Mouse (Mus musculus) lung, embryonic 16.5 days (tissue): Measurements from ENCODE around the gene Kcnt2. TPM values are rescaled to one million over a fixed set of nuclear protein-coding genes. Genes with fewer than 3 reads are reported as not detected.

ENCODE experiments used
- ATAC-seq: fragments of 200-750 bp; cut with Nextera tagmentation; 2 replicates; pipeline ENCODE4 v1.8.0; 2017; ENCODE audit warnings: low read depth, mild to moderate bottlenecking, moderate library complexity
- H3K27ac ChIP-seq: fragments of 300-500 bp; sonication (generic); 2 replicates; pipeline ENCODE4 v1.5.1; 2014; ENCODE audit warnings: mild to moderate bottlenecking, control low read depth, low read length
- H3K27me3 ChIP-seq: fragments of 300-500 bp; sonication (generic); 2 replicates; pipeline ENCODE4 v1.6.1; 2014; ENCODE audit warnings: low read depth, low read length, mixed read lengths; ENCODE audit not compliant: control insufficient read depth, insufficient read depth
- H3K36me3 ChIP-seq: fragments of 300-500 bp; sonication (generic); 2 replicates; pipeline ENCODE4 v1.6.1; 2014; ENCODE audit warnings: low read length; ENCODE audit not compliant: control insufficient read depth, insufficient read depth
- H3K4me1 ChIP-seq: fragments of 300-500 bp; sonication (generic); replicated peaks from 2 replicates; pipeline ENCODE4 v1.6.1; 2014; ENCODE audit warnings: low read length, mixed read lengths; ENCODE audit not compliant: control insufficient read depth, insufficient read depth
- H3K4me2 ChIP-seq: fragments of 300-500 bp; sonication (generic); 2 replicates; pipeline ENCODE4 v1.6.1; 2014; ENCODE audit warnings: low read depth, low read length, control low read depth
- H3K4me3 ChIP-seq: fragments of 300-500 bp; sonication (generic); 2 replicates; pipeline ENCODE4 v1.5.1; 2014; ENCODE audit warnings: mild to moderate bottlenecking, low read length, control low read depth
- H3K9ac ChIP-seq: fragments of 300-500 bp; sonication (generic); 2 replicates; pipeline ENCODE4 v1.6.1; 2014; ENCODE audit warnings: low read length, control low read depth
- H3K9me3 ChIP-seq: fragments of 300-500 bp; sonication (generic); 2 replicates; pipeline ENCODE4 v1.6.1; 2016; ENCODE audit warnings: low read length; ENCODE audit not compliant: control insufficient read depth
- WGBS: fragments of 180-500 bp; shearing (Covaris S2); extraction: QIAGEN DNeasy Blood & Tissue Kit; methylation state at CpG from one replicate; pipeline ENCODE4 v1.1.7; 2014; 5-methylcytosine and 5-hydroxymethylcytosine counted together
- polyA plus RNA-seq: library from polyadenylated mRNA; unstranded; fragments of >200 nt; fragmentation: Nextera tagmentation; extraction: Ambion mirVana; gene quantifications from 2 replicates; pipeline ENCODE4 v1.2.1, GENCODE M21; 2015

Kcnt2 gene
- polyA plus RNA-seq, result 0.24 and 0.45 TPM in 2 replicates

DNA sequence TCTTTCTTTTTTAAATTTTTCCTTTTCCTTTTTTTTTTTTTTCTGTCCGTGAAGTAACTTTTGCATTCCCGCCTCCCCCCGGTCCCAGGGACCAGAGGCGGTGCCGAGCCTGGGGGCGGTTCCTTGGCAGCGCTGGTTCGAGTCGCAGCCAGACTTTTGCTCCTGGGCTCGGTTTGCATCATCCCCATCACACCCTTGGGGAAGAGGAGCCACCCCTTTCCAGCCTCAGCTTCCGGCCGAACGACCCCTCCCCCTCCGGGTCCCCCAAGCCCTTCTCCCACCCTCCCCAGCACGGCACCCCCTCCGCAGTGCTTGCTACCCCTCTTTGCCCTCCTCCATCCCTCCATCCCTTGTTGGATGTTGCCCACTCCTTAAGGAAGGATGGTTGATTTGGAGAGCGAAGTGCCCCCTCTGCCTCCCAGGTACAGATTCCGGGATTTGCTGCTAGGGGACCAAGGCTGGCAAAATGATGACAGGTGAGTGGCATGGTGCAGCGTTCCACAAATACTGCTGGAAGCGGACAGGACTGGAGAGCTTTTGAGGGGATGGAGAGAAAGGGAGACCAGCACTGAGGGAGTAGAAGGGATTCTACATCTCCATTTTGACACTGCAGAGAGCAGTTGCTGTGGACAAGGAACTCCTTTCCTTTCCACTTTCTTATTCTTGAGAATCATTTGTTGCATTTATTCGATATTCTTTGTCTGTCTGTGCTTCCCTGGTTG lies at the start of gene Kcnt2:
TSS of gene Kcnt2 (plus strand) at position 283 of the 722 bp plus-strand sequence.
- peak; percentile 66 for ATAC-seq
- Histone ChIP-seq H3K9me3 (no peaks in the 10 kb centered on the region), H3K4me1 (peaks cover 7% of the 10 kb centered on the region; the same call in 1 of the 2 replicates), H3K36me3 (no peaks in the 10 kb centered on the region), H3K9ac (peak within 1 kb of the TSS; percentile 42), H3K4me3 (peak within 1 kb of the TSS; percentile 49), H3K27ac (no peak within 1 kb of the TSS), H3K4me2 (peak within 1 kb of the TSS; percentile 78), H3K27me3 (no peaks in the 10 kb centered on the region)
- WGBS, result under 1% methylated on average over 21 of the region's 21 CpGs

DNA sequence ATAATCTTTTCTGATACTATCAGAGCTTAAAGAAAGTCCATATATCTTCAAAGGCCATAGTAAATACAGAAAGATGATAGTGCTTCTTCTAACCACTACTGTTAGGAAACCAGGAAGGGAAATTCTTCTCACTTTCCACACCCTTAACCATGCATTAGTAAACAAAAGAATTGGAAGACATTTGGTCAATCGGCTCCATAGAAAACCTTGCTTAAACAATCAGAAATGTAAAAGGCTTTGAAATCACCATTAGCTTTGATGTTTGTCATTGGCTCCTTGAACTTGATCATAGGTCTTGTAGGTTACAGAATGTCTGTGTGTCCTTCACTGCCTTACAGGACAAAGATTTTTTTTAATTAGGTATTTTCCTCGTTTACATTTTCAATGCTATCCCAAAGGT lies 40.6 kb upstream of the Kcnt2 start:
- ATAC-seq, result no peak
- no peaks in the 10 kb centered on the region for H3K9me3 ChIP-seq
- H3K4me3 ChIP-seq, result no peak overlapping the region
- no peak overlapping the region for H3K9ac ChIP-seq
- WGBS, result 60% methylated on average over 2 of the region's 2 CpGs
- no peaks in the 10 kb centered on the region for H3K27me3 ChIP-seq
- H3K36me3 ChIP-seq, result no peaks in the 10 kb centered on the region
- H3K4me1 ChIP-seq, result no peaks in the 10 kb centered on the region
- no peak overlapping the region for H3K27ac ChIP-seq
- no peak overlapping the region for H3K4me2 ChIP-seq

DNA sequence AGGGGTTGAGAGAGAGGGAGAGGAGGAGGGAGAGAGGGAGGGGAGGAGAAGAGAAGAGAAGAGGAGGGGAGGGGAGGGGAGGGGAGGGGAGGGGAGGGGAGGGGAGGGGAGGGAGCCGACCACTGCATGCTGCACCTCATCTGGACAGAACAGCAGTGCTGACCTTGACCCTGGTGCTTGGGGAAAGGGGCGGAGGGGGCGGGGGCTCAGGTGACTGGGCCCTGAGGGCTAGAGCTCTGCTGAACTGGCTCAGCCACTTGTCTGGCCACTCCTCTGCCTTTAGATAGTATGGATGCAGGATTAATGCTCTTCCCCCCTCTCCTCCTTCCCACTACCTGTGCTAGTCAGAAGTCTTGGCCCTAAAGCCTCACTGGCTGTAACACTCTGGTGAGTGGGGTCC lies 20.7 kb upstream of the Kcnt2 start:
- Histone ChIP-seq H3K9me3 (no peaks in the 10 kb centered on the region), H3K27me3 (no peaks in the 10 kb centered on the region), H3K4me2 (no peak overlapping the region), H3K9ac (no peak overlapping the region), H3K4me1 (no peaks in the 10 kb centered on the region), H3K27ac (no peak overlapping the region), H3K4me3 (no peak overlapping the region), H3K36me3 (no peaks in the 10 kb centered on the region)
- no peak for ATAC-seq
- 24% methylated on average over 2 of the region's 3 CpGs for WGBS

DNA sequence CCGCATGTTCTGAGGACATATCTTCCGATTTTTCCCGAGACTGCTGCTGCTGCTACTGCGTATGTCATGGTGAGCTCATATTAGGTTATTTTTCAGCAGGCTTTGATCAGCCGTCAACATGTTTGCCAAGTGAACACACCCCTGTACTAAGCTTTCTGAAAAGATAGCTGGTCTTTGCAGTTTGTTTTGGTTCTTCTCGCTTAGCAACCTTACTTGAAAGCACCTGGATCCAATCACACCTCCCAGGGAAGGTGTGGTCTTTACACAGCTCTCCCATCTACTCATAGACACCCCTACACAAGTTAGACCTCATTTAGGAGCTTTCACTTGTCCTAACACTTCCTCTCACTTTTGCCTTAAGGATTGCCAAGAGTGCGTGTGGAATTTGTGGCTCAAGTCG lies 19.3 kb upstream of the Kcnt2 start:
- no peaks in the 10 kb centered on the region for H3K9me3 ChIP-seq
- no peaks in the 10 kb centered on the region for H3K36me3 ChIP-seq
- H3K4me3 ChIP-seq, result no peak overlapping the region
- no peak overlapping the region for H3K9ac ChIP-seq
- ATAC-seq, result no peak
- no peaks in the 10 kb centered on the region for H3K4me1 ChIP-seq
- WGBS, result 61% methylated on average over 8 of the region's 8 CpGs
- H3K27me3 ChIP-seq, result no peaks in the 10 kb centered on the region
- no peak overlapping the region for H3K27ac ChIP-seq
- no peak overlapping the region for H3K4me2 ChIP-seq

DNA sequence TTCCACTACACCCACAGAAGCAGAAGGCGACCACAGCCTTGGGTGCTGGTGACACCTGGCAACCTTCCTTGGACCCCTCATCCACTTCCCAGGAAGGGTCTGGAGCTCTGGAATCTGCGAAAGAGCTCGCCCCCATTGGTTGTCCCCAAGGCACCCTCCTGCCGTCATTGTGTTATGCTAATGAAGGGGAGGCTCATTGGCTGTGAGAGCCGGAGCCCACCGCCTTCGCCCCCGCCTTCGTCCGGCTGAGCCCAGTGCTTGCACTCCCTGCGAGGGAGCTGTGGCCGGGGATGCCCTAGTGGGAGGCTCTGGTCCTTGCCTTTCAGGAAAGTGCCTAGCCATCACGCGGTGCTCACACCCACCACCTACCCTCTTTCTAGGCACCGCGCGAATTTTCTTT lies 493 bp upstream of the Kcnt2 start:
- Histone ChIP-seq H3K4me3 (peak overlapping the region; percentile 49), H3K9ac (peak overlapping the region; percentile 42; the same call in 1 of the 2 replicates), H3K27ac (no peak overlapping the region), H3K27me3 (no peaks in the 10 kb centered on the region), H3K9me3 (no peaks in the 10 kb centered on the region), H3K4me1 (peaks cover 7% of the 10 kb centered on the region; the same call in 1 of the 2 replicates), H3K4me2 (peak overlapping the region; percentile 78), H3K36me3 (no peaks in the 10 kb centered on the region)
- ATAC-seq, result peak; percentile 98
- under 1% methylated on average over 17 of the region's 17 CpGs for WGBS

DNA sequence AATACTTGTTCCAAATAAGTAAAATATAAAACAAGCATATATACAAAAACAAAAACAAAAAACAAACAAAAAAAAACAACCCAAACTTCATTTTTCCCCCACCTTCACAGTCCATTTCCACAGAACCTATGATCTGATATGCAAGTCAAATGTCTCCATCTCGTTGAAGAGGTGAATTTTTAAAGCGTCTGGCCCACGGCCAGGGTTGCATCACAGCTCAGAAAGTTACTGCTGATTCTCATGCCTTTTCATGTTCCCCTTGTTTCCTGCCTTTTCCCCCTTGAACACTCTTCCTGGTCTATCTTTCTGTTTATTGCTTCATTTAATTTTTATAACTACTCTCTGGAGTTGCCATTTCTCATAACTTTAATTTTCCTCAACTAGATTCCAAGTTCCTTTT lies 18.7 kb downstream of the Kcnt2 start:
- Histone ChIP-seq H3K9ac (no peak overlapping the region), H3K4me2 (no peak overlapping the region), H3K27me3 (no peaks in the 10 kb centered on the region), H3K27ac (no peak overlapping the region), H3K4me3 (no peak overlapping the region), H3K36me3 (no peaks in the 10 kb centered on the region), H3K4me1 (no peaks in the 10 kb centered on the region), H3K9me3 (no peaks in the 10 kb centered on the region)
- WGBS, result 59% methylated on average over 3 of the region's 3 CpGs
- no peak for ATAC-seq

DNA sequence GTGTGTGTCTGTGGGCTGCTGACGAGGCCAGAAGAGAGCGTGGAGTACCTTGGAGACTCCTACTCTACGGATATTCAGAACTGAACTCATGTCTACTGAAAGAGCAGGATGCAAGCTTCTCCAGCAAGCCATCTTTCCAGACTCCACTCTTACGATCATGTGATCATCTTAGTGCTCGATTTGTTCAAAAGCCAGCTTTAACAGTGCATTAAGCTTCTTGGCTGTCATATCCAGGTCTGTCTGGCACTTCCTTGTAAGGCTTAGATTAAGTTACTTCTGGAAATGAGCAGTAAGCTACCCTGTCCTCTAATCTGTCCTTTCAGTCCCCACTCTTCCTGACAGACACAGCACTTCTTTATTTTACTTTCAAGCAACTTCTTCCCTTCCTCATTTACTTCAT lies 20.1 kb downstream of the Kcnt2 start:
- Histone ChIP-seq H3K27ac (no peak overlapping the region), H3K4me2 (no peak overlapping the region), H3K9ac (no peak overlapping the region; the same call in 1 of the 2 replicates), H3K36me3 (no peaks in the 10 kb centered on the region), H3K4me3 (no peak overlapping the region), H3K9me3 (no peaks in the 10 kb centered on the region), H3K4me1 (no peaks in the 10 kb centered on the region), H3K27me3 (no peaks in the 10 kb centered on the region)
- 65% methylated on average over 5 of the region's 5 CpGs for WGBS
- no peak for ATAC-seq

DNA sequence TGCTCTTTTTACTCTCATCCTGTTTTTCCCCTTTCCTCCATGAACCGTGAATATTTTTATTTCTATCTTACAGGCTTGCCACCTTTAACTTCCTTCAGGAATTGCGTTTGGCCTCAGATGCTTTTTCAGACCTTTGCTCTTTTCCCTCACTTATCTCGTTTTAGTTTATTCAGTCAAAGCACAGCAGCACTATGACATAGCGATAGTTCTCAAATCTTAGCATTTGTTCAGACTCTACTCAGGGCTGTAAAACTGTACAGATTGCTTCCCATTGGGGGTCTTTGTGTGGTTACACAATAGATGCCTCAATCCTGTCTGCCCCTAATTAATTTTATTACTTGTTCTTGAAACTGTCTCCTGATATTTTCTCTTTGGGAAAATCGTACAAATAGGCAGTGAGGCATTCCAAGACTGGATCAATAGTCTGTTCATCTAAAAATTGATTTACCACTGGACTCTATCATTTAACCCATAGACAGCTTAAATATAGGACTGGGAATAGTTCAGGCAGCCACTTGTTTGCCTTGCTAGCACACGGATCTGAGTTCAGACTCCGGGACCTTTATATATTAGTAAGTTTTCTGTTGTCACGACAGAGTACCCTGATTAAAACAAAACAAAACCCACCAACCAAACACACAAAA lies 20.8 kb downstream of the Kcnt2 start:
- Histone ChIP-seq H3K4me2 (no peak overlapping the region), H3K27me3 (no peaks in the 10 kb centered on the region), H3K9me3 (no peaks in the 10 kb centered on the region), H3K4me1 (no peaks in the 10 kb centered on the region), H3K4me3 (no peak overlapping the region), H3K27ac (no peak overlapping the region), H3K36me3 (no peaks in the 10 kb centered on the region), H3K9ac (no peak overlapping the region)
- WGBS, result 52% methylated on average over 8 of the region's 8 CpGs
- no peak for ATAC-seq

DNA sequence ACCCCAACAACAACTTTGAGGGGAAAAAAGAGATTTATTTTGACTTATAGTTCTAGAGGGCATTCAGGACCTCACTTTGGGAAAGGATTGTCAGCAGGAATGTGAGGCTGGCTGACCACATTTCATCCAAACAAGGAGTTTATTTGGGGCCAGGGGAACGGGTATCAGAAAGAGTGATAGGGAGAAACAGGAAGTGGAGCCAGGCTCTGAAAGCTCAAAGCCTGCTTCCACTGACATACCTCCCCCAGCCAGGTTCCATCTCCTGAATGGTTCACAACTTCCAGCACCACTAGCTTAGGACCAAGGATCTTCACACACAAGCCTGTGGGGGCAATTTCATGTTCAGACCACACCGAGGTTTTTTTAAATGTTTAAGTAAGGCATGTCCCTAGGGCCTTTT lies 21.3 kb downstream of the Kcnt2 start:
- no peaks in the 10 kb centered on the region for H3K27me3 ChIP-seq
- H3K9ac ChIP-seq, result no peak overlapping the region
- H3K4me3 ChIP-seq, result no peak overlapping the region
- no peaks in the 10 kb centered on the region for H3K4me1 ChIP-seq
- H3K36me3 ChIP-seq, result no peaks in the 10 kb centered on the region
- H3K27ac ChIP-seq, result no peak overlapping the region
- 31% methylated on average over 2 of the region's 2 CpGs for WGBS
- ATAC-seq, result no peak
- H3K4me2 ChIP-seq, result no peak overlapping the region
- H3K9me3 ChIP-seq, result no peaks in the 10 kb centered on the region
